Mouse (Mus musculus) CD4-positive, CD25-positive, alpha-beta regulatory T cell, adult 4 months (primary cell): ENCODE results near the gene Mink1. TPM values are rescaled to one million over a fixed set of nuclear protein-coding genes. Genes with fewer than 3 reads are reported as not detected.

Experiments
- ATAC-seq: one replicate; pipeline ENCODE4 v1.8.0; 2017
- polyA plus RNA-seq, 2 experiments: library from polyadenylated mRNA; unstranded; fragments of 100-300 nt; shearing (Covaris generic); gene quantifications; one replicate each; pipeline ENCODE4 v1.2.1; 2017

The Mink1 gene
- polyA plus RNA-seq, 2 experiments from 2014 or later, result 5.6 to 8.4 TPM

GRCm38 (mm10) chr11:70595638-70596037 lies 33.0 kb downstream of the Mink1 start:
- peak; percentile 47 for ATAC-seq

DNA sequence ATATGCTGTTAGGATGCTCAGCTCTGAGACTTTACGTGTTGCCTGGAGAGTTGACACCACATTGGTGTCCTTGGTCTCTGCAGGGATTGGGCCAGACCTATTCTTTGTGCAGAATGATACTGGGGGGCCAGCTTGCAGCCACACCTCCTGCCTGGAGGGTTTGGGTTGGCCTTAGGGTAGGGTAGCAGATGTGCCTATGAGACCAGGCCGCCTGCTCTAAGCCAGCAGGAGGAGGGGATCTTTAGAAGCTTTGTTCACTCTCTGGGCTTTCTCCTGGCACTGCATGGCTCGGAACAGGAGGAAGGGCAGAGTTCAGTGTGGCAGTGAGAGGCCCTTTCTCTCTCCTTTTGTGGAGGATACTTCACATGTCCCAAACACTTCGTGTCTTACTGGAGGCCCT lies 33.4 kb downstream of the Mink1 start:
- ATAC-seq, result no peak

DNA sequence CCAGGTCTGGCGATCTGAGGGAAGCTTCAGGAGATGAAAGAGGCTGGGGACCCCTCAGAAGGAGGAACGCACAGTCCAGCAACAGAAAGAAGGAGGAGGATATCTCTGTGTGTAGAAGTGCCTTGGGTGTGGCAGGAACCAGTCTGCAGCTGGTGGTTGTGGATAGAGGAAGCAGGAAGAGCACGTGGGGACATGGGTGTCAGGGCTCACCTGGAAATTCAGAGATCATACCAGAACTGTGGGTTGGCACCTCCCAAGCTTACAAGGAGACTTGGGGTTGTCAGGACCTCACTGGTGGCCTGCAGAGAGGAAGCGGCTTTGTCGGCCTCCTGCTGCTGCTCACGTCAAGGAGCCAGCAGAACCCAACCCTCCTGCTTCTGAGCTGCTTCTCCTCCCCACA lies 34.6 kb downstream of the Mink1 start:
- peak; percentile 35 for ATAC-seq

DNA sequence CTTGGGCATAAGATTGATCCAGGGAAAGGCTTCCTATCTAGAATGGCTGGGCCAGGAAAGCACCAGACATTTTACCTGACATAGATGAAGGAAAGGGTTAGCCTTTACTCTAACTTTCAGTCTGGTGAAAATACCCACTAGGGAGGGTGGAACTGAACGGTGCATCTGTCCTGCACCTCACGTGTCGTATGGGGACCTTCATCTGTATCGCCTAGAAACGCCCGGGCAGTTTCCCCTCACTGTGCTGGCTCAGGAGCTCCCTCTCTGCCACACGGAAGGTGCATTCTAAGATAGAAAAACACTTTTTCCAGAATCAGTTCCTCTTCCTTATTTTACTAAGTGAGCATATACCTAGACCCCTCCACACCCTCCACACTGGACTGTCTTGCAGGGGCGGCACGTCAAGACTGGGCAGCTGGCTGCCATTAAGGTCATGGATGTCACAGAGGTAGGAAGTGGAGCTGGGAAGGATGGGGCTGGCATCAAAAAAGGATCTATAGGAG lies 35.8 kb downstream of the Mink1 start:
- ATAC-seq, result no peak

DNA sequence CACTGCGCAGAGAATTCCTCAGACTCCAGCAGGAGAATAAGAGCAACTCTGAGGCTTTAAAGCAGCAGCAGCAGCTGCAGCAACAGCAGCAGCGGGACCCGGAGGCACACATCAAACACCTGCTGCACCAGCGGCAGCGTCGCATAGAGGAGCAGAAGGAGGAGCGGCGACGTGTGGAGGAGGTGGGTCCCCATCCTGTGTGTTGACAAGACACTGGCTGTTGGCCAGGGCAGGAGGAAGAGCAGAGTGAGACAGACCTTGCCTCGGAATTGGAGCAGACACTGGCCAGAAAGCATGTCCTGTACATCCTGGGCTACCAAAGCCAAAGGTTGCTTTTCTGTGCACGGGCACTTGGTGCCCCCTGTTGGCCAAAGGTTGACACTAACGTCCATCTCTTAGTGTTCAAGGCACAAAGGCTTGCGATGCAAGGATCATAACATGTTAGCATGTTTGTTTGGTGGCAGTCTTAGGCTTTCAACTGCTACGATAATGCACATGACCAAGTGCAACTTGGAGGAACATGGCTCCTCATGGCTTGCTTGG lies 42.4 kb downstream of the Mink1 start:
- ATAC-seq, result peak; percentile 71

GRCm38 (mm10) chr11:70606717-70607116 lies 44.0 kb downstream of the Mink1 start:
- ATAC-seq, result no peak

GRCm38 (mm10) chr11:70607611-70608010 lies 44.9 kb downstream of the Mink1 start:
- no peak for ATAC-seq

- ATAC-seq, result no peak
These were observed 45.8 kb downstream of the Mink1 start for GRCm38 (mm10) chr11:70608381-70609066.

- no peak for ATAC-seq
These were observed 48.1 kb downstream of the Mink1 start for GRCm38 (mm10) chr11:70610752-70611151.

DNA sequence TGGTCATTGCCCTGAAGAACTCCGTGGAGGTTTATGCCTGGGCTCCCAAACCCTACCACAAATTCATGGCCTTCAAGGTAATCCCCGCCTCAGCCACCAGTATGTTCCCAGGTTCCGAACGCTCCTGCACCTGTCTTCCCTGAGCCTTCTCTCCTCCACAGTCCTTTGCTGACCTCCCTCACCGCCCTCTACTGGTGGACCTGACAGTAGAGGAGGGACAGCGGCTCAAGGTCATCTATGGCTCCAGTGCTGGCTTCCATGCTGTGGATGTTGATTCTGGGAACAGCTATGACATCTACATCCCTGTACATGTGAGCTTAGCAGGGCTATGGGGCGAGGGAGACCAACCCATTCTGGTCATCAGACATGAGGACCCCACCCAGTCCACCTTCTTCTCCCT lies 49.8 kb downstream of the Mink1 start:
- ATAC-seq, result no peak

- peak; percentile 95 for ATAC-seq
These were observed 52.4 kb downstream of the Mink1 start for GRCm38 (mm10) chr11:70615074-70615473.

DNA sequence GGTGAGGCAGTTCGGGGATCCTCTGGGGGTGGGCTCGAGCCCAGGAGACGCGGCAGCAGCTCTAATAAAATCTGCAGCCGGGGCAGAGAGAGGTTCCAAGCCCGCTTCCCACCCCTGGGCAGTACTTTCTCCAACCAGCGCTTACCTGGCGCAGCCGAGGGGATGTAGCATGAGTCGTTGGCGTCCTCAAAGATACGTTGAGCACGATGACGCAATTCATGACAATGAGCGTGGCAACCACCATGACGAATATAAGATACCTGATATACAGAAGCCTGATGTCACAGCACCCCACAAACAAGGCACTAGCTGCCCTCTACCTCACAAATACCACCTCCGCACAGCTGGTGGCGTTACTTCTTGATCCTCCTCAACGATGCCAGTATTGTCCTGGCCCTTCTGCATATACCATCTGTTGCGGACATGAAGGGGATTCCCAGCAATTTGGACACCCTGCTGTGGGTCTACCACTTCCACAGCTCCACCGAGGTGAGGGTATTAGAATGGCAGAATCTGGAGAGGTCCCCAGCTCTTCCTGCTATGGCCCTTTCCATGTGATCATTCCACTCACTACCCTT lies 52.9 kb downstream of the Mink1 start, which contains the start of gene 4930544D05Rik:
Gene 4930544D05Rik (plus strand): TSS at position 333 of the 578 bp plus-strand sequence.
- peak; percentile 72 for ATAC-seq

DNA sequence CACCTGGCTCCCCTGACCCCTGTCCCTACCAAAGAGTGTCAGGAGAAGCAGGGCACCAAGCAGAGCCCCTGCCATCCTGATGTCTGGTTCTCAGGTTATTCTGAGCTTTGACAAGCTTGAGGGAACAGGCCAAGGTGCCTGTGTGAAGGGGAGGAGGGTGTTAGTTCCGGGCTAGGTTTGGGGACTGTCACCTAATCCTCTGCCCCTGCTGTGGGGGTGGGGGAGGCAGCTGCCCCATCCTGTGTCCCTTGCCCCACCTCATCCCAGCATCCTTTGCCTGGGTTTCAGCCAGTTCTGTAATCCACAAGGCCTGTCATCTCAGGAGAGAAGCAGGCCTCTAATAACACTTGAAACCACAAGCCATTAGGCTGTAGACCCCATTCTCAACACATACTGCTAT lies 56.4 kb downstream of the Mink1 start, which contains the start of gene Chrne:
Gene Chrne (minus strand): TSS at position 116 of the 400 bp plus-strand sequence.
- ATAC-seq, result no peak

DNA sequence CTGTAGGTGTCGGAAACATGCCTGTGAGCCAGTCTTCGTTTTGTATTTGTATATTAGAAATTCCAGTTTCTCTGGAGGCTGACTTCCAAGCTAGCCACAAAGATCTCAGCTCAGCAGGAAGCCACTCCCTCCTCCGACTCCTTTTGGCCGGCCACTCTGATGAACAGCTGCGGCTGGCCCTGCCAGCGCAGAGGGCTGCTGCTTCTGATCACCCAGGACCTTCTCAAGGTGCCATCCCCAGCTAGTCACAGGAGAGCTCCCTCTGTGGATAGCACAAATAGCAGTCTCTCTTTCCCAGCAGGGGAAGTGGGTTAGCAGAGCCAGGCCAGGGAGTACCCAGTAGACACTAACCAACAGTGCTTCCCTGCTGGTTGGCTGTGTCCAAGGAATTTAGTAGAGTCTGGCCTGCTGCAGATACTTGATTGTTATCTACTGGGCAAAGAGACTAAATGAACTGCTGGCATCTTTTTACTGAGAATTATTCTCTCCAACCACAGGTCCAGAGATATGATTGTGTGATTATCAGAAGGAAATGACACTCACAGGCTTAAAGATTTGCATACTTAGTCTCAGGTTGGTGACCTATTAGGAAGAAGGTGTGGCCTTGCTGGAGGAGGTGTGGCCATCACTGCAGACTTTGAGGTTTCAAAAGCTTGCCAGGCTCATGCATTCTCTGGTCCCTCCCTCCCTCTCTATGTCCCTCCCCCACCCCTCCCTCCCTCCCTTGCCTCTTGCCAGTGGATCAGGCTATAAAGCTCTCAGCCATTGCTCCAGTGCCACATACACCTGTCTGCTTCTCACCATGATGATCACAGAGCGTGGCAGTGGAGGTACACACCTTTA lies 59.5 kb downstream of the Mink1 start:
- peak; percentile 78 for ATAC-seq

DNA sequence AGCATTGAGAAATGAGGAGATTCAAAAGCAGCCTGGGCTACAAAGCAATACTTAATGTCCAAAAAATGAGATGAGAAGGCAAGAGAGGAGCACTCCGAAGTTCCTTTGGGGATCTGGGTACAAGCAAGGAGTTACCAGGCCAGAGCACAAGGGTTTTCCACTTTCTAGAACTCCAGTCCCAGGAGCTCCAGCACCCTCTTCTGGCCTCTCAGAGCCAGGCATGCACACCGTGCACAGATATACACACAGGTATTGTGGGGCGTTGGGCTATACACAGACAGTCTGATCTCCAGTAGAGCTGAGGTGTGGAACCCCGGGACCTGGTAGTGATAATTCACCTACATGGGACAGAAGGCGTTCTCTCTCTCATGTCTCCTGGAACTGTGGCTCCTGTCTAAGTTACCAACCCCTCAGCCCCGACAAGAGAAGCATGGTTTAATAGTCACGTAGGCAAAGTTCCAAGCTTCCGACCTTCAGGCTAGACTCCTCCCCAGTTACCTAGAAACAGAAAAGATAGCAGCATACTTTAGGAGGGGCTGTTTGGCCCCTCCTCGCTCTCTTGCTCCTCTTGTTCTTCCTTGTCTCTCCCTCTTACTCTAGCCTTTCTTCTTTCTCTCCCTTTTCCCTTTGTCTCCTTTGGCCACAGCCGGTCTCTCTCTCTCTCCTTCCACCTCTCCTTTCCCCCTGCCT lies 60.5 kb downstream of the Mink1 start:
- no peak for ATAC-seq

DNA sequence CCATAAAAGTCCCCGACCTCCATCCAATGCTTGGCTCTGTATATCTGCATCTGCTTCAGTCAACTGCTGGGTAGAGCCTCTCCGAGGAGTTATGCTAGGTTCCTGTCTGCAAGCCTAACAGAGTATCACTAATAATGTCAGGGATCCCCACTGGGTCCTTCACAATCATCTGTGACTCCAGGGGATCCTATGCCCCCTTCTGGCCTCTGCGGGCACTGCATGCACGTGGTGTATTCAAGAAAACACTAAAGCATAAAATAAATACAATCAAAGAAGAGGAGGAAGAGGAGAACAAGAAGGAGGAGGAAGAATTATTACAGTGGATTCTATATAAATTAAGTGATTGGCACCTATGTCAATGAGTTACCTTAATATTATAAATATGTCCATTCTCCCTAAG lies 62.8 kb downstream of the Mink1 start:
- ATAC-seq, result no peak

- no peak for ATAC-seq
These were observed 64.2 kb downstream of the Mink1 start for GRCm38 (mm10) chr11:70626877-70627276.

DNA sequence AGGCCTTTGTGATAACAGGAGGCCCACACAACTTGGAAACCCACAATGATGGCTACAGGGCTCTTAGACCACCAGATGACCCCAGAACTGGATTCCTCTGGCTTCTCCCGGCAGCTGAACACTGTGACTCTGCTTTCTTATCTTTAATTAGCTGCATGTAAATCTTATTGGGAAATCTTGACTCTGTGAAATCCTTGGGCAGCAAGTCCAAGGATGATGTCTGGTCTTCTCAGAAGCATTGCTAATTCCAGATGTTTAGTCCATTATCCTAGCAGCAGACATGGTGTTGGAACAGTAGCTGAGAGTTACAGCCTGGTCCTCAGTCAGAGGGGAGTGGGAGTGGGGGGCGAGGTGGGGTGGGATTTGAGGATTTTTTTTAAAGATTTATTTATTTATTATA lies 65.8 kb downstream of the Mink1 start:
- no peak for ATAC-seq

DNA sequence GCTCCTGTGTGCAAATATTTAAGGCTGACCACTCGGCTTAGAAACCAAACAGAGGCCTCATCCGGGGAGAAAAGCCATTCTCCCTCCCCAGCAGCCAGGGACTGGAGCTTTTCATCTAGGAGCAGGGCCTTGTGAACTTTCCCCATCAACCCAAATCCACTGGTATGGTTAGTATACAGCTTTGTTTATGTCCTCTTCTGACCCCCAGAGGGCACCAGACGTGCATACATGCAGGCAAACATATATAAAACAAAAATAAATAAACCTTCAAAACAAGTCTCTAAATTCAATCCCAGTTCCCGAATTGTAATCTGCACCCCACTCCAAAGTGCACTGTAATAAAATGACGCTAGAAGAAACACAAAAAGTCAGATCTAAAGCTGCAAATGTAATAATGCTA lies 66.9 kb downstream of the Mink1 start:
- no peak for ATAC-seq

DNA sequence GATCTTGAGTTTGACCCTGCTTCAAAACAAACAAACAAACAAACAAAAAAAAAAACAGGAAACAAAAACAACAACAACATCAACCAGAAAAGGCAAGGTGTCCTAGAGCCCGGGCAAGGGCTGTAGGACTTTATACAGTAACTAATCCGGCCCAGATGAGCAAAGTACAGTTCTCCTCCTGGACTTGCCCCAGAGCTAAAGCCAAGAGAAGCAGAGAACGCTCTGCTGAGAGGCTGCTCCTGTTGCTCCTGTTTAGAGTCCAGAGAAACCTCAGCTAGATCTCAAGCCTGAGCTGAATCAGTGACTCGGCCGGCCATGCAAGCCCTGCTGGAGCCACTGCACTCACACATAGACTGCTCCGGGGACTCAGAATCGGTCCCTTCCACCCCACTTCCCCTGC lies 67.4 kb downstream of the Mink1 start:
- no peak for ATAC-seq

- no peak for ATAC-seq
These were observed 72.9 kb downstream of the Mink1 start for GRCm38 (mm10) chr11:70635601-70636000.

DNA sequence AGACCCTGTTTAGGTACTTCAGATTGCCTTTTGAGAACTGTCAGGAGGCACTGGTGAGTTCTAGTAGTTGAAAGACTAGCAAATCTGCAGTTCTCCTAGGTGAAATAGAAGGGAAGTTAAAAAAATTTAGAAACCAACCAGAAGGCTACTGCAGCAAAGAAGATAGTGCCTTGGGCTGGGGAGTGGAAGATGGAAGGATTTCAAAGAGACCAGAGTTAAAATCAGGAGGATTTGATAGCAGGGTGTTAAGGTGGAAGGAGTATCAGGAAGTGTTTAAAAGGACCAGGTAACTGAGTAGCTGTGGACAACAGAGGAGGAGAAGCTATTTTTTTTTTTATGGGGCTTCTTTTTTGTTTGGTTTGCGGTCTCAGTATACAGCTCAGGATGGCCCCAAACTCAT lies 75.1 kb downstream of the Mink1 start:
- ATAC-seq, result no peak
